Mouse (Mus musculus): Measurements from ENCODE around the gene Olfr1423.

DNA sequence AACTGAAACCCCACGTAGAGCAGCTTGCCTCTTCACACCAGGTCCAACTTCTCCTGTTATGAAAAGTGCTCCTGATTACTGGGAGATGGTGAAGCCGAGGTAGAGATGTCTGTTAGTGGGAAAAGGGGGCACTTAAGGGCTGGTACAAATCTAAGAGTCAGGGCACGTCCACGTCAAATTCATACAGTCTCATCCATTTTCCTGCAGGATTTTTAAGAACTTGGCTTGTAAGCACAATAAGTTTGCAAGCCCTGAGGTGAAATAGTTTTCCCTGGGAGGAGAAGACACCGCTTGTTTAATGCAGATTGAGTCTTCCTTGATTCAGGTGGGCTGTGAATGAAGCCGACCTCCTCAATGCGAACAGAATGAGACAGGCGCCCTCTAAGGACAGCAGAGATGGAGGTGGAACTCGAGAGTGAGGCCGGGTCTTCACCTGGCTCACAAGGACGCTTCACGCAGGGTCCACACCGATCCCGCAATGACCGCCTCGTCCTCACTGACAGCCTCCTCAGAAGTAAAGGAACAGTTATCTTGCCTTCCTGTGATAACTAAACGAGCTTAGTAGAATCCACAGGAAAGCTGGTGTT is 34.7 kb downstream of the Olfr1423 start:
- no peak for TF ChIP-seq CTCF (IDR thresholded peaks at IDR 0.05 in 2 of 3, conservative IDR thresholded peaks at IDR 0.05 in 1 of 3; ENCODE audit: control insufficient read depth in 1 of 3, insufficient read depth in 1 of 3, low read depth in 2 of 3, low read length in 3 of 3, poor library complexity in 1 of 3, severe bottlenecking in 1 of 3)
- no peak for TF ChIP-seq POLR2A (IDR thresholded peaks at IDR 0.05; ENCODE audit: control insufficient read depth in 1 of 2, insufficient read depth in 1 of 2, low read depth in 1 of 2, low read length in 2 of 2, poor library complexity in 1 of 2)
- TF ChIP-seq MAFK (IDR thresholded peaks at IDR 0.05; ENCODE audit: borderline replicate concordance, low read depth, low read length) = no peak
